Mouse (Mus musculus) cerebellum, adult 11 months (tissue): ENCODE results near the gene Jam2.

Experiments
- DNase-seq: peaks from one replicate; pipeline ENCODE4 v3.0.0; 2022

Jam2 gene

GRCm38 (mm10) chr16:84774003-84774703 is at the start of gene Jam2:
Jam2 (plus strand) TSS chr16:84774123.
- peak; percentile 9 for DNase-seq

GRCm38 (mm10) chr16:84734806-84735165 is 39.1 kb upstream of the Jam2 start:
- DNase-seq = no peak

- DNase-seq = peak; percentile 97
Measured at GRCm38 (mm10) chr16:84735166-84736105, 38.5 kb upstream of the Jam2 start, which contains the start of gene Mrpl39. Mrpl39 (minus strand) TSS chr16:84735742.

- DNase-seq = no peak
Measured at GRCm38 (mm10) chr16:84737358-84737757, 36.6 kb upstream of the Jam2 start.

GRCm38 (mm10) chr16:84744703-84745490 is 29.0 kb upstream of the Jam2 start:
- no peak for DNase-seq

- no peak for DNase-seq
Measured at GRCm38 (mm10) chr16:84745721-84746306, 28.1 kb upstream of the Jam2 start.

- DNase-seq = no peak
Measured at GRCm38 (mm10) chr16:84767956-84768355, 6.0 kb upstream of the Jam2 start.

GRCm38 (mm10) chr16:84769182-84769581 is 4.7 kb upstream of the Jam2 start:
- DNase-seq = no peak

GRCm38 (mm10) chr16:84769619-84770464 is 4.1 kb upstream of the Jam2 start:
- DNase-seq = no peak

- no peak for DNase-seq
Measured at GRCm38 (mm10) chr16:84770891-84771290, 3.0 kb upstream of the Jam2 start.

- DNase-seq = no peak
Measured at GRCm38 (mm10) chr16:84771461-84771860, 2.5 kb upstream of the Jam2 start.

- DNase-seq = no peak
Measured at GRCm38 (mm10) chr16:84772496-84773267, 1.2 kb upstream of the Jam2 start.

GRCm38 (mm10) chr16:84773268-84773861 is 558 bp upstream of the Jam2 start:
- no peak for DNase-seq

- no peak for DNase-seq
Measured at GRCm38 (mm10) chr16:84774761-84775231, 873 bp downstream of the Jam2 start.

- no peak for DNase-seq
Measured at GRCm38 (mm10) chr16:84775356-84775755, 1.4 kb downstream of the Jam2 start.

- DNase-seq = no peak
Measured at GRCm38 (mm10) chr16:84776089-84776784, 2.3 kb downstream of the Jam2 start.

- no peak for DNase-seq
Measured at GRCm38 (mm10) chr16:84778431-84778830, 4.5 kb downstream of the Jam2 start.

- DNase-seq = no peak
Measured at GRCm38 (mm10) chr16:84778861-84779630, 5.1 kb downstream of the Jam2 start.

- DNase-seq = no peak
Measured at GRCm38 (mm10) chr16:84779718-84780117, 5.8 kb downstream of the Jam2 start.
